Mouse (Mus musculus) CD8-positive naive resting alpha-beta T cell, adult 57 days (primary cell): ENCODE measurements around the gene Htatip2. TPM values are rescaled to one million over a fixed set of nuclear protein-coding genes. Genes with fewer than 3 reads are reported as not detected.

Experiments used
- total RNA-seq: library from RNA; stranded (reverse); gene quantifications from one replicate; pipeline ENCODE4 v1.2.4, GENCODE M21; 2023

Htatip2 gene
- total RNA-seq: 13.7 TPM

GRCm38 (mm10) chr7:49758934-49759571 is at the start of gene Htatip2:
TSS of gene Htatip2 (plus strand) at chr7:49759115.

GRCm38 (mm10) chr7:49778114-49778901 is 19.4 kb downstream of the Htatip2 start, which contains the start of gene Prmt3:
TSS of gene Prmt3 (plus strand) at chr7:49778346.

Other genes with a start within 250 kb of the Htatip2 start
- not detected for gene Dbx1, start 122.3 kb upstream of the Htatip2 start, total RNA-seq
- gene Prmt3, start 19.2 kb downstream of the Htatip2 start, total RNA-seq: 73.5 TPM
- not detected for gene Slc6a5, start 151.0 kb downstream of the Htatip2 start, total RNA-seq
- not detected for gene Nell1, start 215.7 kb downstream of the Htatip2 start, total RNA-seq